Mouse (Mus musculus): ENCODE data around the gene Dohh. TPM values are rescaled to one million over a fixed set of nuclear protein-coding genes. Genes with fewer than 3 reads are reported as not detected.

The Dohh gene
- polyA plus RNA-seq, 1 experiment = 47.9 TPM

GRCm38 (mm10) chr10:81432169-81432867 lies 48.1 kb downstream of the Dohh start:
- Histone ChIP-seq H3K4me3 (ENCODE audit: extremely low read depth, insufficient read depth, insufficient read length) (peak overlapping the region; percentile 42; the same call in 1 of the 2 replicates), H3K27ac (ENCODE audit: insufficient read depth, low read length) (no peak overlapping the region), H3K4me1 (ENCODE audit: control insufficient read depth, insufficient read depth, insufficient read length) (peaks cover 31% of the 10 kb centered on the region), H3K36me3 (ENCODE audit: control insufficient read depth, insufficient read depth, low read length) (no peaks in the 10 kb centered on the region), H3K27me3 (ENCODE audit: control insufficient read depth, insufficient read depth, low read length) (no peaks in the 10 kb centered on the region)
- no peak for DNase-seq (ENCODE audit: low read depth in 1 of 2, low spot score in 2 of 2)
- whole genome bisulfite sequencing = 43% methylated on average over 21 of the region's 21 CpGs
- TF ChIP-seq POLR2A (IDR thresholded peaks at IDR 0.05; ENCODE audit: low read depth, low read length) (no peak), CTCF (IDR thresholded peaks at IDR 0.05; ENCODE audit: extremely low read depth, insufficient read depth, insufficient read length, insufficient replicate concordance) (no peak)

GRCm38 (mm10) chr10:81432868-81433262 lies 48.6 kb downstream of the Dohh start:
- peak; percentile 91 to 94 for DNase-seq (ENCODE audit: low read depth in 1 of 2, low spot score in 2 of 2)
- H3K4me1 ChIP-seq (ENCODE audit: control insufficient read depth, insufficient read depth, insufficient read length) = peaks cover 31% of the 10 kb centered on the region
- peak overlapping the region; percentile 88 for H3K27ac ChIP-seq (ENCODE audit: insufficient read depth, low read length)
- peak overlapping the region; percentile 53 for H3K4me3 ChIP-seq (ENCODE audit: extremely low read depth, insufficient read depth, insufficient read length)
- whole genome bisulfite sequencing = under 1% methylated on average over 17 of the region's 17 CpGs
- TF ChIP-seq CTCF (IDR thresholded peaks at IDR 0.05; ENCODE audit: extremely low read depth, insufficient read depth, insufficient read length, insufficient replicate concordance) = no peak
- TF ChIP-seq POLR2A (IDR thresholded peaks at IDR 0.05; ENCODE audit: low read depth, low read length) = no peak
- H3K36me3 ChIP-seq (ENCODE audit: control insufficient read depth, insufficient read depth, low read length) = no peaks in the 10 kb centered on the region
- H3K27me3 ChIP-seq (ENCODE audit: control insufficient read depth, insufficient read depth, low read length) = no peaks in the 10 kb centered on the region

- no peaks in the 10 kb centered on the region for H3K27me3 ChIP-seq (ENCODE audit: control insufficient read depth, insufficient read depth, low read length)
- TF ChIP-seq CTCF (IDR thresholded peaks at IDR 0.05; ENCODE audit: extremely low read depth, insufficient read depth, insufficient read length, insufficient replicate concordance) = peak; percentile 7; the same call in 1 of the 2 replicates
- peak; percentile 22; the same call in 1 of the 2 replicates for TF ChIP-seq POLR2A (IDR thresholded peaks at IDR 0.05; ENCODE audit: low read depth, low read length)
- H3K36me3 ChIP-seq (ENCODE audit: control insufficient read depth, insufficient read depth, low read length) = no peaks in the 10 kb centered on the region
- H3K4me3 ChIP-seq (ENCODE audit: extremely low read depth, insufficient read depth, insufficient read length) = peak overlapping the region; percentile 53
- H3K4me1 ChIP-seq (ENCODE audit: control insufficient read depth, insufficient read depth, insufficient read length) = peaks cover 31% of the 10 kb centered on the region
- peak; percentile 52 to 77 for DNase-seq (ENCODE audit: low read depth in 1 of 2, low spot score in 2 of 2)
- WGBS = 26% methylated on average over 26 of the region's 26 CpGs
- peak overlapping the region; percentile 88 for H3K27ac ChIP-seq (ENCODE audit: insufficient read depth, low read length)
These were observed 49.5 kb downstream of the Dohh start for GRCm38 (mm10) chr10:81433541-81434289.

GRCm38 (mm10) chr10:81434361-81435263 lies 50.4 kb downstream of the Dohh start:
- Histone ChIP-seq H3K27ac (ENCODE audit: insufficient read depth, low read length) (peak overlapping the region; percentile 88), H3K4me1 (ENCODE audit: control insufficient read depth, insufficient read depth, insufficient read length) (peaks cover 31% of the 10 kb centered on the region), H3K27me3 (ENCODE audit: control insufficient read depth, insufficient read depth, low read length) (no peaks in the 10 kb centered on the region), H3K4me3 (ENCODE audit: extremely low read depth, insufficient read depth, insufficient read length) (0 out of 2 replicates have a peak overlapping the region, but pooled peaks have one; percentile 19), H3K36me3 (ENCODE audit: control insufficient read depth, insufficient read depth, low read length) (no peaks in the 10 kb centered on the region)
- 31% methylated on average over 15 of the region's 15 CpGs for WGBS
- TF ChIP-seq POLR2A (IDR thresholded peaks at IDR 0.05; ENCODE audit: low read depth, low read length) (no peak), CTCF (IDR thresholded peaks at IDR 0.05; ENCODE audit: extremely low read depth, insufficient read depth, insufficient read length, insufficient replicate concordance) (no peak)
- DNase-seq (ENCODE audit: low read depth in 1 of 2, low spot score in 2 of 2) = peak in 1 of 2 experiments; percentile 26

- no peak for TF ChIP-seq CTCF (IDR thresholded peaks at IDR 0.05; ENCODE audit: extremely low read depth, insufficient read depth, insufficient read length, insufficient replicate concordance)
- Histone ChIP-seq H3K4me3 (ENCODE audit: extremely low read depth, insufficient read depth, insufficient read length) (no peak overlapping the region), H3K27ac (ENCODE audit: insufficient read depth, low read length) (peak overlapping the region; percentile 39), H3K4me1 (ENCODE audit: control insufficient read depth, insufficient read depth, insufficient read length) (peaks cover 31% of the 10 kb centered on the region), H3K36me3 (ENCODE audit: control insufficient read depth, insufficient read depth, low read length) (no peaks in the 10 kb centered on the region), H3K27me3 (ENCODE audit: control insufficient read depth, insufficient read depth, low read length) (no peaks in the 10 kb centered on the region)
- WGBS = 91% methylated on average over 3 of the region's 3 CpGs
- peak in 1 of 2 experiments; percentile 5 for DNase-seq (ENCODE audit: low read depth in 1 of 2, low spot score in 2 of 2)
These were observed 51.2 kb downstream of the Dohh start for GRCm38 (mm10) chr10:81435436-81435835.

Other genes starting within 250 kb of the Dohh start
- gene Zbtb7a, start 249.2 kb upstream of the Dohh start, polyA plus RNA-seq (2012; rRNA removed) = 64.6 and 95.2 TPM in 2 replicates
- 36.1 and 45.8 TPM in 2 replicates for gene Pias4, start 216.5 kb upstream of the Dohh start, polyA plus RNA-seq (2012; rRNA removed)
- 1,457 and 1,736 TPM in 2 replicates for gene Eef2, start 207.8 kb upstream of the Dohh start, polyA plus RNA-seq (2012; rRNA removed)
- gene Dapk3, start 201.4 kb upstream of the Dohh start, polyA plus RNA-seq (2012; rRNA removed) = 58.0 and 84.5 TPM in 2 replicates
- gene 4930442H23Rik, start 200.6 kb upstream of the Dohh start, polyA plus RNA-seq (2012; rRNA removed) = not detected in 2 replicates
- not detected in 2 replicates for gene Nmrk2, start 182.4 kb upstream of the Dohh start, polyA plus RNA-seq (2012; rRNA removed)
- gene Atcay, start 153.6 kb upstream of the Dohh start, polyA plus RNA-seq (2012; rRNA removed) = 0.92 and 0.95 TPM in 2 replicates
- 5.5 and 6.1 TPM in 2 replicates for gene Zfr2, start 151.3 kb upstream of the Dohh start, polyA plus RNA-seq (2012; rRNA removed)
- gene Matk, start 131.5 kb upstream of the Dohh start, polyA plus RNA-seq (2012; rRNA removed) = 22.5 and 30.0 TPM in 2 replicates
- 63.6 and 86.9 TPM in 2 replicates for gene Mrpl54, start 117.5 kb upstream of the Dohh start, polyA plus RNA-seq (2012; rRNA removed)
- gene Apba3, start 117.5 kb upstream of the Dohh start, polyA plus RNA-seq (2012; rRNA removed) = 63.0 and 77.1 TPM in 2 replicates
- 8.1 and 10.6 TPM in 2 replicates for gene Tjp3, start 92.8 kb upstream of the Dohh start, polyA plus RNA-seq (2012; rRNA removed)
- 93.2 and 111 TPM in 2 replicates for gene Pip5k1c, start 91.5 kb upstream of the Dohh start, polyA plus RNA-seq (2012; rRNA removed)
- gene Cactin, start 63.3 kb upstream of the Dohh start, polyA plus RNA-seq (2012; rRNA removed) = 38.6 and 44.8 TPM in 2 replicates
- 68.1 and 92.5 TPM in 2 replicates for gene Tbxa2r, start 55.7 kb upstream of the Dohh start, polyA plus RNA-seq (2012; rRNA removed)
- gene Gipc3, start 41.2 kb upstream of the Dohh start, polyA plus RNA-seq (2012; rRNA removed) = 1.3 and 1.7 TPM in 2 replicates
- gene Hmg20b, start 33.9 kb upstream of the Dohh start, polyA plus RNA-seq (2012; rRNA removed) = 74.8 and 92.9 TPM in 2 replicates
- 20.2 and 32.6 TPM in 2 replicates for gene Mfsd12, start 26.9 kb upstream of the Dohh start, polyA plus RNA-seq (2012; rRNA removed)
- gene 4930404N11Rik, start 18.6 kb upstream of the Dohh start, polyA plus RNA-seq (2012; rRNA removed) = 7.8 and 11.7 TPM in 2 replicates
- gene Fzr1, start 5.9 kb upstream of the Dohh start, polyA plus RNA-seq (2012; rRNA removed) = 127 and 128 TPM in 2 replicates
- gene Gm48551, start within 50 bp of the Dohh start, polyA plus RNA-seq (2012; rRNA removed) = 2.3 and 2.9 TPM in 2 replicates
- gene Gm48552, start 4.6 kb downstream of the Dohh start, polyA plus RNA-seq (2012; rRNA removed) = 2.9 and 6.4 TPM in 2 replicates
- gene Smim24, start 8.6 kb downstream of the Dohh start, polyA plus RNA-seq (2012; rRNA removed) = 18.3 and 22.9 TPM in 2 replicates
- gene Nfic, start 71.2 kb downstream of the Dohh start, polyA plus RNA-seq (2012; rRNA removed) = 26.0 and 32.4 TPM in 2 replicates
- 0.33 and 0.70 TPM in 2 replicates for gene Celf5, start 98.3 kb downstream of the Dohh start, polyA plus RNA-seq (2012; rRNA removed)
- gene Ncln, start 112.0 kb downstream of the Dohh start, polyA plus RNA-seq (2012; rRNA removed) = 198 and 259 TPM in 2 replicates
- gene S1pr4, start 115.7 kb downstream of the Dohh start, polyA plus RNA-seq (2012; rRNA removed) = 127 and 168 TPM in 2 replicates
- 14.8 and 15.1 TPM in 2 replicates for gene Gna15, start 139.8 kb downstream of the Dohh start, polyA plus RNA-seq (2012; rRNA removed)
- gene Gna11, start 160.8 kb downstream of the Dohh start, polyA plus RNA-seq (2012; rRNA removed) = 33.8 and 38.9 TPM in 2 replicates
- 702 and 1,172 TPM in 2 replicates for gene Aes, start 175.1 kb downstream of the Dohh start, polyA plus RNA-seq (2012; rRNA removed)
- gene Tle2, start 190.1 kb downstream of the Dohh start, polyA plus RNA-seq (2012; rRNA removed) = 49.9 and 58.6 TPM in 2 replicates
- 14.3 and 15.6 TPM in 2 replicates for gene Tle6, start 216.6 kb downstream of the Dohh start, polyA plus RNA-seq (2012; rRNA removed)
- 1.8 TPM in 2 replicates for gene BC025920, start 221.8 kb downstream of the Dohh start, polyA plus RNA-seq (2012; rRNA removed)
- 30.3 and 39.4 TPM in 2 replicates for gene Sirt6, start 243.4 kb downstream of the Dohh start, polyA plus RNA-seq (2012; rRNA removed)
- 14.0 and 17.8 TPM in 2 replicates for gene Ankrd24, start 244.1 kb downstream of the Dohh start, polyA plus RNA-seq (2012; rRNA removed)

Data from spleen, adult 2 months (tissue).